Mouse (Mus musculus): ENCODE results near the gene Sik2. TPM values are rescaled to one million over a fixed set of nuclear protein-coding genes. Genes with fewer than 3 reads are reported as not detected.

Sik2 gene
- polyA plus RNA-seq, 1 experiment from 2014 or later, result 19.0 TPM

- no peak overlapping the region for H3K27ac ChIP-seq (replicated peaks)
- H3K9me3 ChIP-seq (replicated peaks), result no peaks in the 10 kb centered on the region
- no peaks in the 10 kb centered on the region for H3K27me3 ChIP-seq
- H3K4me3 ChIP-seq (replicated peaks), result no peak overlapping the region
- H3K4me2 ChIP-seq (replicated peaks), result no peak overlapping the region
- no peak for ATAC-seq (ENCODE audit: insufficient number of reproducible peaks, low FRiP score, low TSS enrichment, low read depth)
- no peak overlapping the region for H3K9ac ChIP-seq
- H3K4me1 ChIP-seq, result no peaks in the 10 kb centered on the region
- no peaks in the 10 kb centered on the region for H3K36me3 ChIP-seq
- WGBS, result 85% methylated on average over 4 of the region's 4 CpGs
Observed at GRCm38 (mm10) chr9:51021123-51021795, 12.4 kb upstream of the Sik2 start.

DNA sequence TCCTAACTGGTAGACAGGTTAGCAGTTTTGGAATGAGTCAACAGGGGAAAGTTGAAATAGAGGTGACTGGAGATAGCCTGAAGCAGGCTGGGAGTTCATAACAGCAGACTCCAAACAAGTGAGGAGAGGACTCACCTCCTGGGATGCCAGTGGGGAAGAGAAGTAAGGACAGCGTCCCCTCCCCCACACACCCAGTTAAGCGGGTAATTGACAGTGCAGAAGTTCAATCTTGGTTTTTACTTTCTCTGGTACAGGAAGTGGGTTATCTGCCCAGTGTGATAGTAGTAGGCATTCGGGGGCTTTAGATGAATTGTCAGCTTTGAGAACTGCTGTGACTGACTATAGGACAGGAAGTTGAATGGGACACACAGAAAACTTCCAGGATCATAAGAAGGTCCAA is 11.5 kb upstream of the Sik2 start:
- Histone ChIP-seq H3K4me3 (replicated peaks) (no peak overlapping the region), H3K36me3 (no peaks in the 10 kb centered on the region), H3K9ac (no peak overlapping the region), H3K4me1 (no peaks in the 10 kb centered on the region), H3K9me3 (replicated peaks) (no peaks in the 10 kb centered on the region), H3K27ac (replicated peaks) (no peak overlapping the region), H3K27me3 (no peaks in the 10 kb centered on the region), H3K4me2 (replicated peaks) (no peak overlapping the region)
- WGBS, result 55% methylated on average over 3 of the region's 3 CpGs
- ATAC-seq (ENCODE audit: insufficient number of reproducible peaks, low FRiP score, low TSS enrichment, low read depth), result no peak

DNA sequence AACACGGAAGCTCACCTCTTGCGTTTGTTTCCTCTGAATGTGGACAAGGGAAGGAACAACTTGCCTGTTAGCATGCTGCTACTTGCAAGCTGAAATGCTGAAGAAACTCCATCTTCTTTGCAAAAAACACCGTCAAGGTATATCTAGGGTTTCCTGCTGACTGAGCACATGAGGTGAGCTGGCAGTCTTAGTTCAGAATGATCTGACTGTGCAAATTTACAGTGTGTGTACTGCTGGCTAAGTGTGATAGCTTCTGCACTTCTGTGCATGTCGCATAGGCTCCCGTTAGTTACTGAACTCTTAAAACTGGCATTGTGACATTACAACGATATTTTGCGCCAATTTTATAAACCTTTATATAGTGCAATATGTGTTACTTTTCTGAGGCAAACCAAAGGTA is 10.8 kb upstream of the Sik2 start:
- Histone ChIP-seq H3K4me2 (replicated peaks) (no peak overlapping the region), H3K4me3 (replicated peaks) (no peak overlapping the region), H3K9ac (no peak overlapping the region), H3K36me3 (no peaks in the 10 kb centered on the region), H3K27me3 (no peaks in the 10 kb centered on the region), H3K27ac (replicated peaks) (no peak overlapping the region), H3K4me1 (no peaks in the 10 kb centered on the region), H3K9me3 (replicated peaks) (no peaks in the 10 kb centered on the region)
- no peak for ATAC-seq (ENCODE audit: insufficient number of reproducible peaks, low FRiP score, low TSS enrichment, low read depth)
- 72% methylated on average over 7 of the region's 7 CpGs for WGBS

- no peaks in the 10 kb centered on the region for H3K9me3 ChIP-seq (replicated peaks)
- H3K27me3 ChIP-seq, result no peaks in the 10 kb centered on the region
- H3K9ac ChIP-seq, result no peak overlapping the region
- H3K4me2 ChIP-seq (replicated peaks), result no peak overlapping the region
- no peaks in the 10 kb centered on the region for H3K4me1 ChIP-seq
- H3K4me3 ChIP-seq (replicated peaks), result no peak overlapping the region
- 49% methylated on average over 4 of the region's 4 CpGs for WGBS
- ATAC-seq (ENCODE audit: insufficient number of reproducible peaks, low FRiP score, low TSS enrichment, low read depth), result no peak
- no peak overlapping the region for H3K27ac ChIP-seq (replicated peaks)
- H3K36me3 ChIP-seq, result no peaks in the 10 kb centered on the region
Observed at GRCm38 (mm10) chr9:51015732-51016131, 6.9 kb upstream of the Sik2 start.

GRCm38 (mm10) chr9:51013644-51014043 is 4.8 kb upstream of the Sik2 start:
- H3K9me3 ChIP-seq (replicated peaks), result no peaks in the 10 kb centered on the region
- no peak overlapping the region for H3K4me2 ChIP-seq (replicated peaks)
- no peak for ATAC-seq (ENCODE audit: insufficient number of reproducible peaks, low FRiP score, low TSS enrichment, low read depth)
- no peak overlapping the region for H3K27ac ChIP-seq (replicated peaks)
- H3K4me3 ChIP-seq (replicated peaks), result no peak overlapping the region
- peaks cover 5% of the 10 kb centered on the region; the same call in 1 of the 2 replicates for H3K4me1 ChIP-seq
- H3K36me3 ChIP-seq, result no peaks in the 10 kb centered on the region
- 79% methylated on average over 1 of the region's 1 CpGs for WGBS
- no peaks in the 10 kb centered on the region for H3K27me3 ChIP-seq
- H3K9ac ChIP-seq, result no peak overlapping the region

DNA sequence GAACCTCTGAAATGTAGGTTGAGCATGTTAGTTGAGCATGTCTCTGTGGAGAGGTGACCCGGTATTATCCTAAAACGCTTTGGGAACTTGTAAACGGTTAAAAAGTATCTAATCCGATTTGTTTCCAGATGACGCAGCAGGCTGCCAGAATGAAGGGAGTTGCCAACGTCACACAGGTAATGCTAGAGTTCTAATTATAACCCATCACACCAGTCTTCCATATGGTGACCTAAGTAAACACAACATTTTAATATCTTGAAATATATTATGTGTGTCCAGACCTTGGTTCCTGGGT is 730 bp upstream of the Sik2 start:
- H3K9ac ChIP-seq, result no peak overlapping the region
- H3K4me1 ChIP-seq, result peaks cover 14% of the 10 kb centered on the region; the same call in 1 of the 2 replicates
- H3K36me3 ChIP-seq, result no peaks in the 10 kb centered on the region
- no peaks in the 10 kb centered on the region for H3K27me3 ChIP-seq
- H3K9me3 ChIP-seq (replicated peaks), result no peaks in the 10 kb centered on the region
- ATAC-seq (ENCODE audit: insufficient number of reproducible peaks, low FRiP score, low TSS enrichment, low read depth), result no peak
- H3K4me2 ChIP-seq (replicated peaks), result peak overlapping the region; percentile 83
- whole genome bisulfite sequencing, result 4% methylated on average over 6 of the region's 6 CpGs
- H3K27ac ChIP-seq (replicated peaks), result no peak overlapping the region
- H3K4me3 ChIP-seq (replicated peaks), result peak overlapping the region; percentile 76

GRCm38 (mm10) chr9:51008068-51008840 is 619 bp downstream of the Sik2 start:
- under 1% methylated on average over 61 of the region's 65 CpGs for WGBS
- Histone ChIP-seq H3K27ac (replicated peaks) (peak overlapping the region; percentile 91), H3K4me1 (peaks cover 14% of the 10 kb centered on the region; the same call in 1 of the 2 replicates), H3K4me2 (replicated peaks) (peak overlapping the region; percentile 83), H3K36me3 (no peaks in the 10 kb centered on the region), H3K27me3 (no peaks in the 10 kb centered on the region), H3K9ac (peak overlapping the region; percentile 77), H3K9me3 (replicated peaks) (no peaks in the 10 kb centered on the region), H3K4me3 (replicated peaks) (peak overlapping the region; percentile 76)
- peak; percentile 6 for ATAC-seq (ENCODE audit: insufficient number of reproducible peaks, low FRiP score, low TSS enrichment, low read depth)

DNA sequence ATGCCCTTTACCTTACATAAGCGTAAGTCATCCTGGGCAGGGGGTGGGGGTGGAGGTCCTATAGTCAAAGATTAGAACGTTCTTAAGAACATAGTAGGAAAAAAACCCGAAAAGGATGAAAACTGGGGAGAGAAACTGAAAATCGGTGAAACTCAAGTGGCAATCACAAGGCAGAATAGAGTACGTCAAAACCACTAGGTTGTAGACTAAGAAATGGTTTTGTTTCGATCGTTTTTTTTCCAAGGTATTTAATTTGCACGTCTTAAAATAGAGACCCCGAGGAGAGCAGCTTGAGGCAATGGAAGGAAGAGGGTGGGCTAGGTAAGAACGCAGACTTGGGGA is 1.2 kb downstream of the Sik2 start:
- Histone ChIP-seq H3K27ac (replicated peaks) (no peak overlapping the region), H3K4me3 (replicated peaks) (peak overlapping the region; percentile 76), H3K9me3 (replicated peaks) (no peaks in the 10 kb centered on the region), H3K27me3 (no peaks in the 10 kb centered on the region), H3K36me3 (no peaks in the 10 kb centered on the region), H3K4me2 (replicated peaks) (peak overlapping the region; percentile 83), H3K9ac (no peak overlapping the region), H3K4me1 (peaks cover 14% of the 10 kb centered on the region; the same call in 1 of the 2 replicates)
- no peak for ATAC-seq (ENCODE audit: insufficient number of reproducible peaks, low FRiP score, low TSS enrichment, low read depth)
- WGBS, result 10% methylated on average over 10 of the region's 10 CpGs

DNA sequence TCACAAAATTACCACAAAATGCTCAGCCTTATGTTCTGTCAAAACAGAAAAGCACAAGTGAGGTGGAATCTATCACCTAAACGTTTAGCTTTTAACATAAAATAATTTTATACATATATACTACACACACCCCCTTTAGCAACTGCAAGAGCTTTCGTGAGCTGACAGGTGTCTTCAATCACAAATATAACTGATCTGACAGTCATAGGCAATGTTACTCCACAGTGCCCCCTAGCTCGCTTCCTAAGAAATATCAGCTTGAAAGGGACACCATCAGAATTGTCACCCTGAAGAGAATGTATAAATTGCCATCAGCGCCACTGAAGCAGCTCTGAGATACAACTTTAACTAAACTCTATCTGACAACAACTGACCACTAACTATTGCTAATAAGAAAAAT is 2.0 kb downstream of the Sik2 start:
- H3K4me3 ChIP-seq (replicated peaks), result no peak overlapping the region
- no peaks in the 10 kb centered on the region for H3K9me3 ChIP-seq (replicated peaks)
- no peaks in the 10 kb centered on the region for H3K36me3 ChIP-seq
- WGBS, result 2% methylated on average over 4 of the region's 4 CpGs
- H3K27ac ChIP-seq (replicated peaks), result no peak overlapping the region
- H3K27me3 ChIP-seq, result no peaks in the 10 kb centered on the region
- no peak overlapping the region for H3K4me2 ChIP-seq (replicated peaks)
- H3K9ac ChIP-seq, result no peak overlapping the region
- H3K4me1 ChIP-seq, result peaks cover 14% of the 10 kb centered on the region; the same call in 1 of the 2 replicates
- ATAC-seq (ENCODE audit: insufficient number of reproducible peaks, low FRiP score, low TSS enrichment, low read depth), result no peak

DNA sequence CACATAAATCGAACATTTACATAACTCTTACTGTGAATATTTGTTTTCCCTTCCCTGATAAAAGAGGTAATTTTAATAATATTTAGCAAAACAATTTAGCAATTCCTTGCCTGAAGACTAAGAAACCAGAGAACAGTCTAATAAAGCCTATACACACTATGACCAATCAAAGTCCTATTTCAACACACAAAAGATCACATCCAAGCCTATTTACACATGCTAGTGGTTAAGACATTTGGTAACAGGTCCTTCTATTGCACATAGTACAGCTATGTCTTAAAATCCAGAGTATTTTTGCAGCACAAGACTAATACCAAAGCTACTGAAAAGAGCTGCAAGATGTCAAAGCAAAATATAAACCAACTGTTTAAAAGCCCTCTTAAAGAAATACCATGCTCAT is 4.8 kb downstream of the Sik2 start:
- 0 out of 2 replicates have a peak, but pooled peaks cover 9% of the 10 kb centered on the region for H3K4me1 ChIP-seq
- no peak overlapping the region for H3K27ac ChIP-seq (replicated peaks)
- no peak overlapping the region for H3K4me3 ChIP-seq (replicated peaks)
- no peak overlapping the region for H3K9ac ChIP-seq
- no peaks in the 10 kb centered on the region for H3K9me3 ChIP-seq (replicated peaks)
- WGBS, result 77% methylated on average over 1 of the region's 1 CpGs
- no peaks in the 10 kb centered on the region for H3K27me3 ChIP-seq
- no peak overlapping the region for H3K4me2 ChIP-seq (replicated peaks)
- ATAC-seq (ENCODE audit: insufficient number of reproducible peaks, low FRiP score, low TSS enrichment, low read depth), result no peak
- 0 out of 2 replicates have a peak, but pooled peaks cover 3% of the 10 kb centered on the region for H3K36me3 ChIP-seq

DNA sequence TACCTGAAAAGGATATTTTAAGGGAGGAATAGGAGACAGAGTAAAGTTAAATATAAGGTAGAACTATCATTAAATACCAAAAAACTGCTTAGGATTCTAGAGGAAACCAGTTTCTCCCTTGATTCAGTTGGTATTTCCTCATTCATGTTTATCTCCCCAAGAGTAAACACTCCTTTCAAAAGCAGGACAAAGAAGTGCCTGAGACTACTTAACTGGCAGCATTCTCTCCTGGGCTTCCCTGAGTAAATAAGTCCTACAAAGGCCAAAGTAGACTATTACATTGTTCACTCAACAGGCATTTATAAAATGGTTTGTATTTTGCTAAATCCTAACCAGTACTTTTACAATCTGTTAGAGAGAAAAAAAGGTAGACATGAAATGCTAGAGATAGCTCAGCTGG is 22.2 kb downstream of the Sik2 start:
- Histone ChIP-seq H3K27ac (replicated peaks) (no peak overlapping the region), H3K4me2 (replicated peaks) (no peak overlapping the region), H3K27me3 (no peaks in the 10 kb centered on the region), H3K9me3 (replicated peaks) (no peaks in the 10 kb centered on the region), H3K4me1 (no peaks in the 10 kb centered on the region), H3K9ac (no peak overlapping the region), H3K4me3 (replicated peaks) (no peak overlapping the region), H3K36me3 (no peaks in the 10 kb centered on the region)
- ATAC-seq (ENCODE audit: insufficient number of reproducible peaks, low FRiP score, low TSS enrichment, low read depth), result no peak

GRCm38 (mm10) chr9:50986123-50986522 is 22.8 kb downstream of the Sik2 start:
- no peak overlapping the region for H3K27ac ChIP-seq (replicated peaks)
- no peak for ATAC-seq (ENCODE audit: insufficient number of reproducible peaks, low FRiP score, low TSS enrichment, low read depth)
- H3K27me3 ChIP-seq, result no peaks in the 10 kb centered on the region
- no peak overlapping the region for H3K9ac ChIP-seq
- H3K4me3 ChIP-seq (replicated peaks), result no peak overlapping the region
- 26% methylated on average over 8 of the region's 8 CpGs for WGBS
- no peaks in the 10 kb centered on the region for H3K36me3 ChIP-seq
- no peaks in the 10 kb centered on the region for H3K4me1 ChIP-seq
- H3K4me2 ChIP-seq (replicated peaks), result no peak overlapping the region
- no peaks in the 10 kb centered on the region for H3K9me3 ChIP-seq (replicated peaks)
